Mouse (Mus musculus): ENCODE measurements around the gene Saa4. TPM values are rescaled to one million over a fixed set of nuclear protein-coding genes. Genes with fewer than 3 reads are reported as not detected.
"Not testable (repeated sequence)": the region's sequence is repeated elsewhere in the genome, so short reads cannot be mapped to it uniquely, and the experiment has no call there.

Saa4 gene
- not detected for total RNA-seq (2021)

DNA sequence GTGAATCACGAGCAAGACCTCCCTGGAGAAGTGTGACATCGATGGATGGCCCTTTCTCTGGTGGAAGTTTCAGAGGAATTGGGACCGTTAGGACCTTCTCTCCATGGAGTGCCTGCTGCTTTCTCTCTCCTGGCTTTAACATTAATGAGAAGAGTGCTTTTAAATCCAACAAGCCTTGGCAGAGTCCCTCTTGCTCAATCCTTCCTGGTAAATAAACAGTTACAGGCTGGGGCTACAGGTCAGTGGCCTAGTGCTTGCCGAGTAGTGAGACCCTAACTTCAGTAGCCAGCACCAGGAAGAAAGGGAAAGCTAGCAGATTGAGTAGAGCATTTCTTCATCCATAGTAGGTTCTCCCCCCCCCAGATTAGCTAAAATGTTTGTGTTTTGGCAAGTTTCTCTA is at the start of gene Saa4:
Gene Saa4, minus strand, starts transcription at position 146 of the 400 bp plus-strand sequence.
- DNase-seq = no peak
- intact Hi-C loops (cut with DNase I) = no loop called here

- peak; percentile 35 to 57 for DNase-seq
- intact Hi-C loops (cut with DNase I) = loop anchor here (2.0 kb wide), 1 partner anchor 54 kb away; no protein-coding TSS in a partner anchor
Observed at GRCm38 (mm10) chr7:46770706-46771105, 38.3 kb upstream of the Saa4 start.

- intact Hi-C loops (cut with DNase I) = no loop called here
- DNase-seq = no peak
Observed at GRCm38 (mm10) chr7:46768451-46768850, 36.0 kb upstream of the Saa4 start.

DNA sequence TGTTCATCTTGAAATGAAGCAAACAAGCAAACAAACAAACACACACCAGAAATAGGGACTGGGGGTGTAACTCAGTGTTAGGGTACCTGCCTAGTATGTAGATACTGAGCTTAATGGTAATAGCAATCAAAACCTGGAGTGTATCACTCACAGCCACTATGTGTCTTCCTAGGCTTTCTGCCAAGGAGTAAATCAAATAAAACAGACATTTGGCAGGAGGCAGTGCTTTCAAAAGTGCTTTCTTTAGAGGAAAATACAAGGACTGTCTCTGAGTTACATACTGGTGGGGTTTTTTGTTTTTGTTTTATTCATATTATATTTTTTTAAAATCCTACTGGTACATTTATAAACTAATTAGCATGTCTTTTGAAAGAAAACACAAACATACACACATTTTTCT is 35.0 kb upstream of the Saa4 start:
- no peak for DNase-seq
- intact Hi-C loops (cut with DNase I) = no loop called here

DNA sequence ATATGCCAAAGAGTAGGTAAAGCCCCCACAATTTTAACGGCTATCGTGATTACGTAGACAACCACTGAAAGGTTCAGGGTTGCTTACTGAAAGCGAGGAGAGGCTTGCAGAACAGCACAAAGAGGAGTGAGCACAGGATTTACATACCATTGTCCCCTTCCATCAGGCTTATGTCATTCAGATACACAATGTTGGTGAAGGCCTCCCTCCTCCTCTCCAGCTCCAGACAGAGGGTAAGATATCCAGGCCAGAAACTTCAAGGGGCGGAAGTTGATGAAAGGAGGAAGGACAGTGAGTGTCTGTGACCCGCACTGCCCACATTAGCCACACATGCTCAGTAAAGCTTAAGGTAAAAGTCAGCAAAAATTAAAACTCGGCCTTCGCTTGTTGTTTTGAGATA is 32.3 kb upstream of the Saa4 start:
- intact Hi-C loops (cut with DNase I) = no loop called here
- DNase-seq = no peak

DNA sequence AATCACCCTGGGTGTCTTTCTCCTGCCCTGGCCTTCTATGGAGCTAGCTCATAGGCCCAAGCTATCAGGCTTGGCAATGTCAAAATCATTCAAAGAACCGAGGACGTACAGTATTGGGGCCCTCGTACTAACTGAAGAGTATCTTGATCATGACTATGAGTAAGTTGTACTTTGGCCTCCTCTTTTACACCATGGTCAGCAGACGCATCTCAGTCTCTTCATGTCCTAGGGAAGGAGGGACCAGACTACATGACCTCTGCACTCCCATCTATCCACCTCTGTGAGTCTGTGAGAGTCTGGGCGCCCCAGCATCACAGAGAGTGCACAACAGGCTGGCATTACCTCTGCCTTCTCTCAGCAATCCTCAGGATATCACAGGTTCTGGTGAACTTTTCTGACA is 30.2 kb upstream of the Saa4 start:
- intact Hi-C loops (cut with DNase I) = no loop called here
- no peak for DNase-seq

DNA sequence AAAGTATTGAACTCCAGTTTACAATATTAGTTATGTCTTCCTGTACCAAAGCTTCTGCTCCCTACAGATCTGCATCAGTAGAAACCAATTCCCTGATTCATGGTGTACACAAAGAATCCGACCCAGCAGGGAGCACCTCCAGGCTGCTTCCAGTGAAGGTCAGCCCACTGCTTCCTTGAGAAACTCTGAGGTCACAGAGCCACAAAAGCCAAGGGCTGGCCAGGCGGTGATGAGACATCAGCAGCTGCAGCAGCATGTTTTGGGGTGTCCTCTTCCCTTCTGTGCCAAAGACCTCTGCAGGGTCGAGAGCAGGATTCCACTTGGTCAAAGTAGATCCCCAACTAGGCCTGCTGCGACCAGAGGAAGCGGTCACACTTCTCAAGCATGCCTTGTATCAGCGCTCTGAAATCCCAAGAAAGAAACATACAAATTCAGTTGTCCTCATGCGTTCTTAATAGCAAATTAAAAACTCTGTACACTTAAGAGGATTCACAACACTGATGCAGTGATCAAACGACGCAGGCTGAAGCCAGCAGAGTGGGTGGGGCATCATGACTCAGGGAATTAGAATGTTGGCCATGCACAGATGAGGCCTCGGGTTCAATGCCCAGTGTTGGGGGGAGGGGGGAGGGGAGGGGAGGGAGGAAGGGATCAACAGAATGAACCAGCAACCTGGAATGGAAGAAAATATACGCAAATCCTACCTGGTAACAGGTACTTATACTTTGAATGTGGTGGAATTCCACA is 28.8 kb upstream of the Saa4 start:
- DNase-seq = no peak
- intact Hi-C loops (cut with DNase I) = no loop called here

- intact Hi-C loops (cut with DNase I) = no loop called here
Observed at GRCm38 (mm10) chr7:46751490-46751889, 19.1 kb upstream of the Saa4 start, which contains the start of gene Saa2. Saa2 (plus strand) TSS chr7:46751790.

DNA sequence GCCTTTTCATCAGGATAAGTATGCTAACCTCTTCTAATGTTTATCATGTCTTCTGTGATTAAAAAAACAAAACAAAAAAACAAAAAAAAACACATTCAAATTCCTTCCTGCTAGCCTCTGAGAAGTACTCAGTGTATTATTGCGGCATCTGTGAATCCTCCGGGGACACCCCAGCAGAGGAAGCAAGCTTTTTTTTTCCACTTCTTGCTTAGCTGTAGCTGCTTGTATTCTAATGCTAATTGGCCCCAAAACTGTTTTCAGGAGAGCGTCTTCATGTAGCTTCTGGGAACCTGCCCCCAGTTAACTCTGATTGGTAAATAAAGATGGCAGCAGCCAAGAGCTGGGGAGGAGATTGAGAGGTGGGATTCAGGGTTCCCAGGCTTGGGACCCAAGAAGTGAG is 16.1 kb upstream of the Saa4 start:
- intact Hi-C loops (cut with DNase I) = no loop called here
- peak in 1 of 2 experiments; percentile 12 for DNase-seq

More at GRCm38 (mm10) chr7:46751490-46751889, 19.1 kb upstream of the Saa4 start, which contains the start of gene Saa2:
- no peak for DNase-seq

GRCm38 (mm10) chr7:46746381-46746780 is 14.0 kb upstream of the Saa4 start:
- intact Hi-C loops (cut with DNase I) = no loop called here
- peak in 1 of 2 experiments; percentile 8 for DNase-seq

- no peak for DNase-seq
- intact Hi-C loops (cut with DNase I) = loop anchor here (1.0 kb wide), 1 partner anchor 12 kb away; no protein-coding TSS in a partner anchor
Observed at GRCm38 (mm10) chr7:46745816-46746215, 13.4 kb upstream of the Saa4 start.

DNA sequence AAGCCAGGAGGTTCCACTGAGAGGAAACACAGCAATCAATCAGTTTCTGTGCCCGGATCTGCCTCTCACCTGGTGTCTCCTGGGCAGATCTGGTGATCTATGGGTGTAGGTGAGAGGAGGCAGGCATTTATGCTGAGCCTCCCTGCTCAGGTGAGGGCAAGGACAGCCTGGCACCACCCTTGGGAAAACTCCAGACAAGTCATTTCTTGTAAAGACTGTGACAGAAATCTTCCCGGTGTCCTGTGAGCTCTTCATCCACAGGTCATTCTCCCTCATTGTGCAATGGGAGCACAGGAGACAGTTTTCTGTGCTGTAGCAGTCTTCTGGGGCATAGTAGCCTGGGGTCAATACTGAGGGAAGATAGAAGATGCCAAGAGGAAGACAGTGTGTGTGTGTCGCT is 10.5 kb upstream of the Saa4 start, which contains the start of gene Saa1:
Gene Saa1, minus strand, starts transcription at position 101 of the 400 bp plus-strand sequence.
- DNase-seq; intact Hi-C loops (cut with DNase I): not testable (repeated sequence)

DNA sequence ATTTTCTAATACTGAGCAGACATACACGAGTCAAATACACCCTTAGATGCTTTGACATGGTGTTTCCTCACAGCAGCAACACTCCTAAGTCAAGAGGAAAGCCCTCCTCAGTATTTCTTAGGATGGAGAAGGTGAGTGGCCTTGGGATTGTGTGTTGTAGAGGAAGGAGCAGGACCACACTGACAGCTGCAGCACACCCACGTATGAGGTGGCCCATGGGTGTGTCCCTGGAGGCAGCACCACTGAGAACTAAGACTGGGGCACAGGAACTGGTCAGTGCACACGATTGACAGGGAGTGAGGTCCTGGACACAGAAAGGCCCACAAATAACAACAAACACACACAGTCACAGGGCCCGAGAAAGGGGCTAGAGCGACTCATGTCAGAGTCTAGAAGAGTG is 7.6 kb upstream of the Saa4 start:
- intact Hi-C loops (cut with DNase I); DNase-seq: not testable (repeated sequence)

GRCm38 (mm10) chr7:46738561-46739460 is 6.4 kb upstream of the Saa4 start:
- no peak for DNase-seq
- intact Hi-C loops (cut with DNase I) = no loop called here

GRCm38 (mm10) chr7:46734983-46735382 is 2.6 kb upstream of the Saa4 start:
- intact Hi-C loops (cut with DNase I) = loop anchor here (1.0 kb wide), 1 partner anchor 10 kb away; no protein-coding TSS in a partner anchor
- DNase-seq = no peak

- intact Hi-C loops (cut with DNase I) = no loop called here
Observed at GRCm38 (mm10) chr7:46727584-46727983, 4.8 kb downstream of the Saa4 start.

GRCm38 (mm10) chr7:46724396-46724795 is 8.0 kb downstream of the Saa4 start:
- intact Hi-C loops (cut with DNase I) = no loop called here
- no peak for DNase-seq

More at GRCm38 (mm10) chr7:46727584-46727983, 4.8 kb downstream of the Saa4 start:
- DNase-seq = no peak

DNA sequence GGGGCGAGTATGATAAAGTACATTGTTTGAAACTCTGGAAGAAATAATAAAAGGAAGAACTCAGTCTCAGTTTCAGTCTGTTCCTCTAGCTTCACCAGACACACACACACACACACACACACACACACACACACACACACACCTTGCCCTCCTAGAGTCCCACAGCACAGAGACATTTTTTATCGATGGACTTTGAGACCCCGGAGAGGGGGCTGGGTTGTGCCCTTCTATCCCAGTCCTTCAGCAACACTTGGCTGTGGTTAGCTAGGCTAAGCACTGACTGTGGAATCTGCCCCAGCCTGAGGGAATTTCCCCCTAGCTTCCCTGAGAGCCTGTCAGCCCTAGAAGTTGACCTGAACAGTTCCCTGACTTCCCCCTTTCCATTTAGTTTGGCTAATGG is 8.6 kb downstream of the Saa4 start:
- intact Hi-C loops (cut with DNase I) = no loop called here
- no peak for DNase-seq

DNA sequence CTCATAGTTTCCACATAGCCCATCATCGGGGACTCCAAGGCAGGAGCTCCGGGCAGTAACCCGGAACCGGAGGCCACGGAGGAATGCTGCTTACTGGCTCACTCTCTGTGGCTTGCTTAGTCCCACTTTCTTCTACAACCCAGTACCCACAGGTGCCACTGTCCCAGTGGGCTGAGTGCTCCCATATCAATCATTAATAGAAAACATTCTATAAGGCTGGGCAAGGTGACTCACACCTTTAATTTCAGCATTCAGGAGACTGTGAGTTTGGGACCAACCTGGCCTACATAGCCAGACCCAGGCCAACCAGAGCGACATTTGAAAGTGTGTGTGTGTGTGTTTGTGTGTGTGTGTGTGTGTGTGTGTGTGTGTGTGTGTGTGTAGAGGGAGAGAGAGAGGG is 9.0 kb downstream of the Saa4 start:
- no peak for DNase-seq

GRCm38 (mm10) chr7:46720460-46720859 is 11.9 kb downstream of the Saa4 start:
- intact Hi-C loops (cut with DNase I) = no loop called here
- DNase-seq = no peak

More for the DNA sequence above, 9.0 kb downstream of the Saa4 start:
- intact Hi-C loops (cut with DNase I) = no loop called here

DNA sequence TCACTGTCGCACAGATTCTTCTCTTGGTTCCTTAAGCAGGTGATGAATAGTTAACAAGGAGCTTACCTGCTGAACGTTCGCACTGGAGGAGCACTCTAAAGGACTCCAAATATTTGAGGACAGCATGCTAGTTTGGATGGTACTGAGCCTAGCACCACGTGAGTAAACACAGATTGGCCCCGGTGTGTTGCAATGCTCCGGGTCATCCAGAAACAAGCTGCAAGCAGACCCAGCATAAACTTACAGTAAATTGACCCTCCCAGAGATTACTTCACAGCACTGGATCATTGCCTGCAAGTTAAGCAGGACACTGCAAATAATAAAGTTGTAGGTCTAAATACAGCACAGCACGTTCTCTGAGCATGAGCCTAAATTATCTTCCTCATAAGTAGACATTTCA is 12.9 kb downstream of the Saa4 start:
- peak; percentile 14 to 22 for DNase-seq
- intact Hi-C loops (cut with DNase I) = loop anchor here (10.0 kb wide), 1 partner anchor 295 kb away; no protein-coding TSS in a partner anchor

Data from heart, postnatal 10 days (tissue).